Mouse (Mus musculus) kidney, embryonic 14.5 days (tissue): ENCODE results near the gene Rmi2. TPM values are rescaled to one million over a fixed set of nuclear protein-coding genes. Genes with fewer than 3 reads are reported as not detected.

Source experiments
- ATAC-seq: fragments of 200-750 bp; cut with Nextera tagmentation; 2 replicates; pipeline ENCODE4 v1.8.0; 2017; ENCODE audit warnings: moderate number of reproducible peaks, mild to moderate bottlenecking, moderate TSS enrichment, moderate library complexity; ENCODE audit not compliant: low FRiP score, low TSS enrichment
- H3K27ac ChIP-seq: fragments of 300-500 bp; sonication (generic); 2 replicates; pipeline ENCODE4 v1.5.1; 2014; ENCODE audit warnings: low read depth, mild to moderate bottlenecking, low read length, moderate library complexity, mixed read lengths
- H3K27me3 ChIP-seq: fragments of 300-500 bp; sonication (generic); 2 replicates; pipeline ENCODE4 v1.6.1; 2014; ENCODE audit warnings: mild to moderate bottlenecking, low read length; ENCODE audit not compliant: control insufficient read depth, insufficient read depth
- H3K36me3 ChIP-seq: fragments of 300-500 bp; sonication (generic); 2 replicates; pipeline ENCODE4 v1.6.1; 2014; ENCODE audit warnings: low read length, mixed read lengths; ENCODE audit not compliant: control insufficient read depth, insufficient read depth
- H3K4me1 ChIP-seq: fragments of 300-500 bp; sonication (generic); 2 replicates; pipeline ENCODE4 v1.6.1; 2014; ENCODE audit warnings: low read length, mixed read lengths; ENCODE audit not compliant: control insufficient read depth, insufficient read depth
- H3K4me2 ChIP-seq: fragments of 300-500 bp; sonication (generic); replicated peaks from 2 replicates; pipeline ENCODE4 v1.6.1; 2014; ENCODE audit warnings: low read depth, mild to moderate bottlenecking, low read length
- H3K4me3 ChIP-seq: fragments of 300-500 bp; sonication (generic); 2 replicates; pipeline ENCODE4 v1.5.1; 2014; ENCODE audit warnings: mild to moderate bottlenecking, low read length
- H3K9ac ChIP-seq: fragments of 300-500 bp; sonication (generic); 2 replicates; pipeline ENCODE4 v1.6.1; 2014; ENCODE audit warnings: low read depth, mild to moderate bottlenecking, low read length, moderate library complexity
- H3K9me3 ChIP-seq: fragments of 300-500 bp; sonication (generic); 2 replicates; pipeline ENCODE4 v1.6.1; 2016; ENCODE audit warnings: low read length; ENCODE audit not compliant: control insufficient read depth
- WGBS: fragments of 180-500 bp; shearing (Covaris S2); extraction: QIAGEN DNeasy Blood & Tissue Kit; methylation state at CpG from one replicate; pipeline ENCODE4 v1.1.7; 2014; 5-methylcytosine and 5-hydroxymethylcytosine counted together
- polyA plus RNA-seq: library from polyadenylated mRNA; unstranded; fragments of >200 nt; fragmentation: Nextera tagmentation; extraction: Ambion mirVana; gene quantifications from 2 replicates; pipeline ENCODE4 v1.2.1, GENCODE M21; 2014

Gene Rmi2
- polyA plus RNA-seq, 1 experiment from 2014 or later = 6.2 TPM

GRCm38 (mm10) chr16:10837903-10838302, 3.0 kb downstream of the Rmi2 start:
- Histone ChIP-seq H3K27ac (peak overlapping the region; percentile 77), H3K4me2 (no peak overlapping the region), H3K4me1 (peaks cover 19% of the 10 kb centered on the region), H3K9ac (no peak overlapping the region), H3K36me3 (no peaks in the 10 kb centered on the region), H3K9me3 (no peaks in the 10 kb centered on the region), H3K4me3 (no peak overlapping the region), H3K27me3 (no peaks in the 10 kb centered on the region)
- WGBS = 60% methylated on average over 1 of the region's 1 CpGs
- ATAC-seq = no peak

GRCm38 (mm10) chr16:10838487-10839245, 3.8 kb downstream of the Rmi2 start:
- no peak overlapping the region for H3K4me3 ChIP-seq
- H3K4me1 ChIP-seq = peaks cover 27% of the 10 kb centered on the region
- peak overlapping the region; percentile 77 for H3K27ac ChIP-seq
- WGBS = 61% methylated on average over 10 of the region's 10 CpGs
- H3K27me3 ChIP-seq = no peaks in the 10 kb centered on the region
- no peak for ATAC-seq
- no peaks in the 10 kb centered on the region for H3K9me3 ChIP-seq
- H3K9ac ChIP-seq = no peak overlapping the region
- no peaks in the 10 kb centered on the region for H3K36me3 ChIP-seq
- H3K4me2 ChIP-seq = no peak overlapping the region

GRCm38 (mm10) chr16:10840018-10840417, 5.2 kb downstream of the Rmi2 start:
- no peak overlapping the region for H3K27ac ChIP-seq
- H3K4me1 ChIP-seq = peaks cover 35% of the 10 kb centered on the region
- no peak overlapping the region for H3K9ac ChIP-seq
- ATAC-seq = no peak
- WGBS = 89% methylated on average over 12 of the region's 14 CpGs
- H3K9me3 ChIP-seq = no peaks in the 10 kb centered on the region
- H3K4me3 ChIP-seq = no peak overlapping the region
- H3K36me3 ChIP-seq = no peaks in the 10 kb centered on the region
- no peak overlapping the region for H3K4me2 ChIP-seq
- no peaks in the 10 kb centered on the region for H3K27me3 ChIP-seq

- ATAC-seq = no peak
- no peak overlapping the region for H3K4me2 ChIP-seq
- no peaks in the 10 kb centered on the region for H3K36me3 ChIP-seq
- H3K4me1 ChIP-seq = peaks cover 29% of the 10 kb centered on the region
- no peaks in the 10 kb centered on the region for H3K9me3 ChIP-seq
- H3K4me3 ChIP-seq = no peak overlapping the region
- WGBS = 33% methylated on average over 4 of the region's 4 CpGs
- H3K27me3 ChIP-seq = no peaks in the 10 kb centered on the region
- H3K9ac ChIP-seq = no peak overlapping the region
- no peak overlapping the region for H3K27ac ChIP-seq
Observed at GRCm38 (mm10) chr16:10842282-10842855, 7.5 kb downstream of the Rmi2 start.

- no peak; the same call in 1 of the 2 replicates for ATAC-seq
Observed at GRCm38 (mm10) chr16:10843486-10844318, 8.8 kb downstream of the Rmi2 start.

GRCm38 (mm10) chr16:10844319-10844670, 9.4 kb downstream of the Rmi2 start:
- no peak for ATAC-seq
- peak overlapping the region; percentile 24; the same call in 1 of the 2 replicates for H3K4me3 ChIP-seq

More at GRCm38 (mm10) chr16:10843486-10844318, 8.8 kb downstream of the Rmi2 start:
- Histone ChIP-seq H3K9me3 (no peaks in the 10 kb centered on the region), H3K27ac (peak overlapping the region; percentile 57; the same call in 1 of the 2 replicates), H3K4me2 (peak overlapping the region; percentile 46), H3K9ac (peak overlapping the region; percentile 40), H3K4me1 (peaks cover 20% of the 10 kb centered on the region), H3K27me3 (no peaks in the 10 kb centered on the region), H3K36me3 (no peaks in the 10 kb centered on the region), H3K4me3 (peak overlapping the region; percentile 24; the same call in 1 of the 2 replicates)
- WGBS = 13% methylated on average over 18 of the region's 18 CpGs

GRCm38 (mm10) chr16:10845952-10846351, 11.1 kb downstream of the Rmi2 start:
- no peak overlapping the region for H3K4me3 ChIP-seq
- peaks cover 20% of the 10 kb centered on the region for H3K4me1 ChIP-seq
- no peak overlapping the region for H3K27ac ChIP-seq
- H3K36me3 ChIP-seq = no peaks in the 10 kb centered on the region
- H3K9me3 ChIP-seq = no peaks in the 10 kb centered on the region
- ATAC-seq = no peak
- H3K9ac ChIP-seq = no peak overlapping the region
- WGBS = 87% methylated on average over 6 of the region's 6 CpGs
- H3K27me3 ChIP-seq = no peaks in the 10 kb centered on the region
- H3K4me2 ChIP-seq = no peak overlapping the region

More at GRCm38 (mm10) chr16:10844319-10844670, 9.4 kb downstream of the Rmi2 start:
- no peaks in the 10 kb centered on the region for H3K9me3 ChIP-seq
- WGBS = 37% methylated on average over 6 of the region's 6 CpGs
- peaks cover 16% of the 10 kb centered on the region for H3K4me1 ChIP-seq
- H3K9ac ChIP-seq = no peak overlapping the region; the same call in 1 of the 2 replicates
- H3K27ac ChIP-seq = peak overlapping the region; percentile 57; the same call in 1 of the 2 replicates
- no peaks in the 10 kb centered on the region for H3K36me3 ChIP-seq
- peak overlapping the region; percentile 46 for H3K4me2 ChIP-seq
- no peaks in the 10 kb centered on the region for H3K27me3 ChIP-seq

- Histone ChIP-seq H3K27ac (no peak overlapping the region), H3K27me3 (no peaks in the 10 kb centered on the region), H3K36me3 (no peaks in the 10 kb centered on the region), H3K9me3 (no peaks in the 10 kb centered on the region), H3K4me1 (peaks cover 20% of the 10 kb centered on the region), H3K4me3 (no peak overlapping the region), H3K4me2 (no peak overlapping the region), H3K9ac (no peak overlapping the region)
- peak; percentile 71; the same call in 1 of the 2 replicates for ATAC-seq
- 63% methylated on average over 4 of the region's 4 CpGs for WGBS
Observed at GRCm38 (mm10) chr16:10846503-10846902, 11.6 kb downstream of the Rmi2 start.
